Mouse (Mus musculus): ENCODE measurements around the gene Ccdc149.

DNA sequence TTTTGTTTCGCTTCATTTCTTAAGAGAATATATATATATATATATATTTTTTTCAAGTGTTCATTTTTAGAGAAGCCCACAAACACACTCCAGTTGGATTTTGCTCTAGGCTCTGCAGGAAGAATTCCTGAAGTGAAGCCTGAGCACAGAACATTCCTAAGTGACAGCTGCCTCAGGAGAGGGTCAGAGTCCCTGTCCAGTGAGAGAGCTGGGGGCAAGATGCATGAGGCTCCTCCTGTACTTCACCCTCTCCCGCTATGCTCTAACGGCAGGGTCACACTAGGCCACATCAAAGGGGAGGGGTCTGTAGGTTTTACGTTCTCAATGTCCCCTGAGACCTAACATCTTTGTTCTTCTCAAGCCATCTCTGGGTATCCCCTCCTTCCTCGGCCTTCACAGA lies 106.8 kb downstream of the Ccdc149 start:
- TF ChIP-seq POLR2A (IDR thresholded peaks at IDR 0.05; ENCODE audit: borderline replicate concordance, low read depth, low read length) (no peak), CTCF (IDR thresholded peaks at IDR 0.05; ENCODE audit: low read depth, low read length) (no peak)
